Mouse (Mus musculus): ENCODE data around the gene Lama4.

Gene Lama4

GRCm38 (mm10) chr10:38994719-38995450, 29.6 kb downstream of the Lama4 start:
- DNase-seq (ENCODE audit: low read depth), result no peak

GRCm38 (mm10) chr10:38995896-38996295, 30.6 kb downstream of the Lama4 start:
- DNase-seq (ENCODE audit: low read depth), result no peak

GRCm38 (mm10) chr10:39000951-39001350, 35.6 kb downstream of the Lama4 start:
- DNase-seq (ENCODE audit: low read depth), result no peak

- no peak for DNase-seq (ENCODE audit: low read depth)
These were observed 37.2 kb downstream of the Lama4 start for GRCm38 (mm10) chr10:39002521-39002920.

GRCm38 (mm10) chr10:39003520-39003919, 38.2 kb downstream of the Lama4 start:
- no peak for DNase-seq (ENCODE audit: low read depth)

- DNase-seq (ENCODE audit: low read depth), result no peak
These were observed 40.2 kb downstream of the Lama4 start for GRCm38 (mm10) chr10:39005494-39005893.

GRCm38 (mm10) chr10:39006433-39007105, 41.3 kb downstream of the Lama4 start:
- DNase-seq (ENCODE audit: low read depth), result no peak

- DNase-seq (ENCODE audit: low read depth), result no peak
These were observed 49.5 kb downstream of the Lama4 start for GRCm38 (mm10) chr10:39014836-39015235.

- no peak for DNase-seq (ENCODE audit: low read depth)
These were observed 52.7 kb downstream of the Lama4 start for GRCm38 (mm10) chr10:39017986-39018385.

GRCm38 (mm10) chr10:39018635-39019034, 53.3 kb downstream of the Lama4 start:
- no peak for DNase-seq (ENCODE audit: low read depth)

GRCm38 (mm10) chr10:39023618-39024256, 58.4 kb downstream of the Lama4 start:
- no peak for DNase-seq (ENCODE audit: low read depth)

- DNase-seq (ENCODE audit: low read depth), result no peak
These were observed 61.2 kb downstream of the Lama4 start for GRCm38 (mm10) chr10:39026529-39026928.

GRCm38 (mm10) chr10:39027058-39027457, 61.7 kb downstream of the Lama4 start:
- DNase-seq (ENCODE audit: low read depth), result no peak

- DNase-seq (ENCODE audit: low read depth), result no peak
These were observed 63.1 kb downstream of the Lama4 start for GRCm38 (mm10) chr10:39028403-39028802.

- DNase-seq (ENCODE audit: low read depth), result no peak
These were observed 64.2 kb downstream of the Lama4 start for GRCm38 (mm10) chr10:39029297-39030147.

- no peak for DNase-seq (ENCODE audit: low read depth)
These were observed 64.9 kb downstream of the Lama4 start for GRCm38 (mm10) chr10:39030148-39030685.

GRCm38 (mm10) chr10:39039564-39039963, 74.2 kb downstream of the Lama4 start:
- no peak for DNase-seq (ENCODE audit: low read depth)

- DNase-seq (ENCODE audit: low read depth), result no peak
These were observed 74.7 kb downstream of the Lama4 start for GRCm38 (mm10) chr10:39040026-39040425.

GRCm38 (mm10) chr10:39044476-39044995, 79.2 kb downstream of the Lama4 start:
- no peak for DNase-seq (ENCODE audit: low read depth)

- no peak for DNase-seq (ENCODE audit: low read depth)
These were observed 79.8 kb downstream of the Lama4 start for GRCm38 (mm10) chr10:39045111-39045510.

- no peak for DNase-seq (ENCODE audit: low read depth)
These were observed 82.5 kb downstream of the Lama4 start for GRCm38 (mm10) chr10:39047775-39048174.

Data from c-Kit-positive CD71-negative TER-119-negative erythroid progenitor cells, embryonic 14.5 days (primary cell).